Mouse (Mus musculus) small intestine, adult 2 months (tissue): ENCODE measurements around the gene Rex1bd. TPM values are rescaled to one million over a fixed set of nuclear protein-coding genes. Genes with fewer than 3 reads are reported as not detected.
A peak's percentile ranks its signal among the peaks of the same experiment; 100 is the strongest.

ENCODE experiments used
- H3K27ac ChIP-seq: fragments of 200-500 bp; 2 replicates; pipeline ENCODE4 v1.5.1; 2012; ENCODE audit warnings: low read depth, low read length, control low read depth, inconsistent platforms; ENCODE audit not compliant: insufficient read depth
- H3K27me3 ChIP-seq: fragments of 200-500 bp; 2 replicates; pipeline ENCODE4 v1.6.1; 2012; ENCODE audit warnings: mild to moderate bottlenecking, moderate library complexity, low read length, inconsistent platforms; ENCODE audit not compliant: control insufficient read depth, insufficient read depth
- H3K36me3 ChIP-seq: fragments of 200-500 bp; 2 replicates; pipeline ENCODE4 v1.6.1; 2012; ENCODE audit warnings: mild to moderate bottlenecking, low read length, control low read depth, inconsistent platforms; ENCODE audit not compliant: control insufficient read depth, insufficient read depth
- H3K4me1 ChIP-seq: fragments of 200-500 bp; 2 replicates; pipeline ENCODE4 v1.6.1; 2012; ENCODE audit warnings: low read length, inconsistent platforms, mixed read lengths; ENCODE audit not compliant: control insufficient read depth, insufficient read depth, insufficient read length
- H3K4me3 ChIP-seq: fragments of 200-500 bp; 2 replicates; pipeline ENCODE4 v1.5.1; 2012; ENCODE audit warnings: low read depth, mild to moderate bottlenecking, control low read depth, inconsistent platforms, low read length, moderate library complexity
- CTCF ChIP-seq: fragments of 200-500 bp; IDR thresholded peaks from 2 replicates; pipeline ENCODE4 v1.5.1; 2012; ENCODE audit warnings: low read depth, mild to moderate bottlenecking, control low read depth, inconsistent platforms, low read length, moderate library complexity, mixed read lengths; ENCODE audit not compliant: insufficient replicate concordance, insufficient read length; ENCODE audit errors: extremely low read depth
- POLR2A ChIP-seq: fragments of 200-500 bp; IDR thresholded peaks from 2 replicates; pipeline ENCODE4 v1.6.1; 2012; ENCODE audit warnings: low read depth, mild to moderate bottlenecking, control low read depth, inconsistent platforms, low read length, moderate library complexity
- WGBS: fragments of 180-500 bp; shearing (Covaris S2); methylation state at CpG from one replicate; pipeline ENCODE4 v1.1.7; 2018; 5-methylcytosine and 5-hydroxymethylcytosine counted together
- polyA plus RNA-seq: library from polyadenylated mRNA; depleted of rRNA; stranded (reverse); fragments of >200 nt; gene quantifications from 2 replicates; pipeline ENCODE4 v1.2.3, GENCODE M21; 2012

Rex1bd gene
- polyA plus RNA-seq, 1 experiment = 244 TPM

- no peak for TF ChIP-seq CTCF
- no peak for TF ChIP-seq POLR2A
- Histone ChIP-seq H3K36me3 (no peaks in the 10 kb centered on the region), H3K27ac (no peak overlapping the region), H3K4me1 (peaks cover 30% of the 10 kb centered on the region), H3K4me3 (no peak overlapping the region), H3K27me3 (no peaks in the 10 kb centered on the region)
- 86% methylated on average over 6 of the region's 6 CpGs for WGBS
These were observed 41.2 kb upstream of the Rex1bd start for GRCm38 (mm10) chr8:70547762-70548161.

- H3K27ac ChIP-seq = no peak overlapping the region
- H3K4me3 ChIP-seq = no peak overlapping the region
- peaks cover 16% of the 10 kb centered on the region for H3K4me1 ChIP-seq
- no peaks in the 10 kb centered on the region for H3K27me3 ChIP-seq
- TF ChIP-seq CTCF = no peak
- no peak for TF ChIP-seq POLR2A
- no peaks in the 10 kb centered on the region for H3K36me3 ChIP-seq
- 74% methylated on average over 4 of the region's 4 CpGs for WGBS
These were observed 39.9 kb upstream of the Rex1bd start for GRCm38 (mm10) chr8:70546412-70546811.

GRCm38 (mm10) chr8:70544200-70544687 lies 37.7 kb upstream of the Rex1bd start:
- Histone ChIP-seq H3K4me3 (no peak overlapping the region), H3K36me3 (no peaks in the 10 kb centered on the region), H3K4me1 (peaks cover 19% of the 10 kb centered on the region), H3K27me3 (no peaks in the 10 kb centered on the region), H3K27ac (peak overlapping the region; percentile 84)
- 17% methylated on average over 6 of the region's 6 CpGs for WGBS
- TF ChIP-seq CTCF (peak; percentile 61; the same call in 1 of the 2 replicates), POLR2A (no peak)

- peak overlapping the region; percentile 86 for H3K27ac ChIP-seq
- no peaks in the 10 kb centered on the region for H3K27me3 ChIP-seq
- WGBS = 37% methylated on average over 5 of the region's 5 CpGs
- peaks cover 4% of the 10 kb centered on the region for H3K36me3 ChIP-seq
- TF ChIP-seq POLR2A (no peak), CTCF (no peak)
- H3K4me3 ChIP-seq = peak overlapping the region; percentile 91
- peaks cover 24% of the 10 kb centered on the region for H3K4me1 ChIP-seq
These were observed 34.5 kb upstream of the Rex1bd start for GRCm38 (mm10) chr8:70541081-70541480.

GRCm38 (mm10) chr8:70540507-70541071 lies 34.0 kb upstream of the Rex1bd start:
- TF ChIP-seq CTCF (no peak), POLR2A (peak; percentile 51; the same call in 1 of the 2 replicates)
- no peaks in the 10 kb centered on the region for H3K27me3 ChIP-seq
- peaks cover 6% of the 10 kb centered on the region for H3K36me3 ChIP-seq
- peaks cover 23% of the 10 kb centered on the region for H3K4me1 ChIP-seq
- 8% methylated on average over 7 of the region's 7 CpGs for WGBS
- peak overlapping the region; percentile 86 for H3K27ac ChIP-seq
- H3K4me3 ChIP-seq = peak overlapping the region; percentile 91

- TF ChIP-seq CTCF (no peak), POLR2A (no peak)
- Histone ChIP-seq H3K27ac (peak overlapping the region; percentile 86), H3K4me3 (peak overlapping the region; percentile 91), H3K27me3 (no peaks in the 10 kb centered on the region), H3K4me1 (peaks cover 23% of the 10 kb centered on the region), H3K36me3 (peaks cover 11% of the 10 kb centered on the region)
- under 1% methylated on average over 4 of the region's 4 CpGs for WGBS
These were observed 33.5 kb upstream of the Rex1bd start for GRCm38 (mm10) chr8:70540013-70540506.

- WGBS = 1% methylated on average over 58 of the region's 58 CpGs
- peak within 1 kb of the TSS; percentile 91 for H3K4me3 ChIP-seq
- peaks cover 19% of the 10 kb centered on the region for H3K36me3 ChIP-seq
- no peaks in the 10 kb centered on the region for H3K27me3 ChIP-seq
- TF ChIP-seq CTCF = no peak
- peak; percentile 46; the same call in 1 of the 2 replicates for TF ChIP-seq POLR2A
- peak within 1 kb of the TSS; percentile 99 for H3K27ac ChIP-seq
- peaks cover 21% of the 10 kb centered on the region for H3K4me1 ChIP-seq
These were observed 32.7 kb upstream of the Rex1bd start, which contains the start of gene Ell for GRCm38 (mm10) chr8:70539077-70539813. Gene Ell (plus strand): TSS chr8:70539457.
